Mouse (Mus musculus) midbrain, embryonic 12.5 days (tissue): ENCODE results near the gene Raet1d. TPM values are rescaled to one million over a fixed set of nuclear protein-coding genes. Genes with fewer than 3 reads are reported as not detected.
"Not testable (repeated sequence)": the region's sequence is repeated elsewhere in the genome, so short reads cannot be mapped to it uniquely, and the experiment has no call there.

Experiments used
- ATAC-seq: fragments of 200-750 bp; cut with Nextera tagmentation; 2 replicates; pipeline ENCODE4 v1.8.0; 2017; ENCODE audit warnings: low read depth, moderate TSS enrichment, moderate library complexity; ENCODE audit not compliant: low FRiP score
- H3K27ac ChIP-seq: fragments of 300-500 bp; sonication (generic); replicated peaks from 2 replicates; pipeline ENCODE4 v1.5.1; 2016; ENCODE audit warnings: mild to moderate bottlenecking
- H3K27me3 ChIP-seq: fragments of 300-500 bp; sonication (generic); 2 replicates; pipeline ENCODE4 v1.6.1; 2016; ENCODE audit warnings: mild to moderate bottlenecking
- H3K36me3 ChIP-seq: fragments of 300-500 bp; sonication (generic); 2 replicates; pipeline ENCODE4 v1.6.1; 2016
- H3K4me1 ChIP-seq: fragments of 300-500 bp; sonication (generic); 2 replicates; pipeline ENCODE4 v1.6.1; 2016
- H3K4me2 ChIP-seq: fragments of 300-500 bp; sonication (generic); replicated peaks from 2 replicates; pipeline ENCODE4 v1.6.1; 2016; ENCODE audit warnings: mild to moderate bottlenecking, moderate library complexity
- H3K4me3 ChIP-seq: fragments of 300-500 bp; sonication (generic); 2 replicates; pipeline ENCODE4 v1.5.1; 2016; ENCODE audit warnings: mild to moderate bottlenecking
- H3K9ac ChIP-seq: fragments of 300-500 bp; sonication (generic); replicated peaks from 2 replicates; pipeline ENCODE4 v1.6.1; 2016; ENCODE audit warnings: mild to moderate bottlenecking, moderate library complexity
- H3K9me3 ChIP-seq: fragments of 300-500 bp; sonication (generic); 2 replicates; pipeline ENCODE4 v1.6.1; 2016; ENCODE audit warnings: mild to moderate bottlenecking
- WGBS: fragments of 180-500 bp; shearing (Covaris S2); methylation state at CpG from one replicate; pipeline ENCODE4 v1.1.7; 2016; 5-methylcytosine and 5-hydroxymethylcytosine counted together
- polyA plus RNA-seq: library from polyadenylated mRNA; unstranded; fragments of >200 nt; fragmentation: Nextera tagmentation; extraction: Ambion mirVana; gene quantifications from 2 replicates; pipeline ENCODE4 v1.2.1, GENCODE M21; 2016

Gene Raet1d
- polyA plus RNA-seq, 1 experiment from 2014 or later, result 14.5 TPM

DNA sequence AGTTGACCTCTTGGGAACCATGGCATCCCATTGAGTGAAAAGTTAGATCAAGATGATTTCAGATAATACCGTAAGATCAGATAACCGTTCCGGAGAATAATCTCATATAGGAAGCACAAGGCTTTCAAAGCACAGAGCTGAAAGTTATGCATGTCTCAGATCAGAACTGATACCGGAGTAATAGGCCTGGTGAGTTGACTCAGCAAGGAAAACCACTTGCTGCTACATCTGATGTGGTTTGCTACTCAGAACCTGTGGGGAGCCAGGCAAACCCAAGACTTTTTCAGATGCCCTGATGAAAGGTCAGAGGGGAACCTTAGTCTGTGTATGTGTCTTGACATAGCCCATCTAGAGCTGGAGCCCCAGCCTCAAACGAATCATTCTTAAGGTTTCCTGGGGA is 31.3 kb downstream of the Raet1d start:
- H3K9me3 ChIP-seq, H3K36me3 ChIP-seq: not testable (repeated sequence)
- 80% methylated on average over 3 of the region's 5 CpGs for WGBS

GRCm38 (mm10) chr10:22393028-22393824 is 32.9 kb downstream of the Raet1d start:
- H3K27ac ChIP-seq, H3K9ac ChIP-seq, H3K36me3 ChIP-seq, H3K4me1 ChIP-seq, H3K27me3 ChIP-seq, H3K4me3 ChIP-seq, H3K9me3 ChIP-seq, H3K4me2 ChIP-seq: not testable (repeated sequence)
- ATAC-seq, result peak; percentile 69
- WGBS, result no CpG with 5 or more reads among the region's 2 CpGs

More for the DNA sequence above, 31.3 kb downstream of the Raet1d start:
- not testable (repeated sequence) for H3K27me3 ChIP-seq, H3K27ac ChIP-seq, H3K4me1 ChIP-seq, H3K4me2 ChIP-seq, H3K9ac ChIP-seq, H3K4me3 ChIP-seq, ATAC-seq

DNA sequence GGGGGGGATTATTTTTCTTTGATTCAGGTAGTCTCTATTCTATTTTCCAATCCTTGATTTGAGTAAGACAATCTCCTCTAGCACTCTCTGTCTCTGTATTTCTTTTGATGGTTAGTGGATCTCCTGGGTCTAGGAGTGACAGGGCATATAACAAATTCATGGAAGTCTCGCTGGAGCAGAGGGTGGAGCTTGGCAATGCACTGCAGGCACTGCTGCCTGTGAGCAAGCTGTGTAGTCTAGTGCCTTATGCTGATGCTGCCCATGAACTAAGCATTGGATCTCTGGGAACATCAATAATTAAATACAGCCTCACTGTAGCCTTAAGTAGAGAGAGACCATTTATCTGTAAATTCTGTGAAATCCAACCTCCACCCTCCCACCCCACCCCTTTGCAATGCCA is 36.3 kb downstream of the Raet1d start:
- H3K9ac ChIP-seq, H3K4me3 ChIP-seq, H3K4me2 ChIP-seq, H3K27ac ChIP-seq, H3K4me1 ChIP-seq, H3K9me3 ChIP-seq, H3K27me3 ChIP-seq, H3K36me3 ChIP-seq: not testable (repeated sequence)
- WGBS, result 43% methylated on average over 1 of the region's 1 CpGs
- peak; percentile 49 for ATAC-seq

GRCm38 (mm10) chr10:22402225-22402917 is 42.0 kb downstream of the Raet1d start:
- peak; percentile 78 for ATAC-seq
- H3K4me3 ChIP-seq, H3K4me1 ChIP-seq, H3K9me3 ChIP-seq, H3K9ac ChIP-seq, H3K36me3 ChIP-seq, H3K27me3 ChIP-seq, H3K27ac ChIP-seq, H3K4me2 ChIP-seq: not testable (repeated sequence)
- 2% methylated on average over 8 of the region's 11 CpGs for WGBS

DNA sequence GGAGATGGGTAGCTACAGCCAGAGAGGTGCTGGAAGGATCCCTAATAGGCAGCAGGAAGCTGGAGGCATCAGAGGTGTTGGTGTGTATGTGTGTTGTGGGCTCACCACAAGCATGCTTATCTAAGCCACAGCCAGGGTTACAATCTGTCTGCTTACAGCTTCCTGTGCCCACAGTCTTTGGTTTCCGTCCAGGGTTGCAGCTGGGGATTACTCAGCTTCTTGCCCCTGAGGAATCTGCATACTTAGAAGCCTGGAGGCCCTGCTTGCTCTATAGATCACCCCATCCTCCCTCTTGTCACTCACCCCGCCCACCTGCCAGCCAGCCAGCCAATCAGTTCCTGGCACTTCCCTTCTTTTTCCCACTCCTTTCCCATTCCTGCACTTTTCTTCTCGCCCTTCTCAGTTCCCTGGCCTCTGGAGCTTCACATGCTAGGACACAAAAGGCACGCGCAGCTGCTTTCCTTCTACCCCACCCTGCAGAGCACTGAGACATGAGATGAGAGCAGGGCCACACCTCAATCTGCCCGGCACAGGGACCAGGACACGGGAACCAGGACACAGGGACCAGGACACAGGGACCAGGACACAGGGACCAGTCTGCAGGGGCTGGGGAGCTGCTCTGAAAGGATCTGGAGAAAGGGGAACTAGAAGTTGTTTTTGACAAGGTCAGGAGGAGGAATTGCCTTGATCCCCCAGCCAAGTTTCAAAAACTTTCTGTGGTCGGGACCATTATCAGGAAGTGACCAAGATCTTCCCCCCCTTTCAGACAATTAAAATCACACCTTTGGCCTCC is 53.5 kb downstream of the Raet1d start:
- ATAC-seq, result peak; percentile 83
- WGBS, result 0% methylated on average over 1 of the region's 8 CpGs
- not testable (repeated sequence) for H3K9me3 ChIP-seq

More for the DNA sequence above, 53.5 kb downstream of the Raet1d start:
- not testable (repeated sequence) for H3K36me3 ChIP-seq, H3K4me1 ChIP-seq, H3K27ac ChIP-seq, H3K27me3 ChIP-seq, H3K4me2 ChIP-seq, H3K9ac ChIP-seq, H3K4me3 ChIP-seq

Other genes starting within 250 kb of the Raet1d start
- gene E030030I06Rik, start 211.3 kb upstream of the Raet1d start, polyA plus RNA-seq, result 18.2 and 24.7 TPM in 2 replicates
- gene Raet1e, start 202.0 kb upstream of the Raet1d start, polyA plus RNA-seq, result 8.5 and 10.3 TPM in 2 replicates
- 1.7 and 1.9 TPM in 2 replicates for gene H60b, start 202.0 kb upstream of the Raet1d start, polyA plus RNA-seq